Mouse (Mus musculus): Measurements from ENCODE around the gene Aloxe3. TPM values are rescaled to one million over a fixed set of nuclear protein-coding genes. Genes with fewer than 3 reads are reported as not detected.

Aloxe3 gene
- polyA plus RNA-seq, 1 experiment = 10.8 TPM

DNA sequence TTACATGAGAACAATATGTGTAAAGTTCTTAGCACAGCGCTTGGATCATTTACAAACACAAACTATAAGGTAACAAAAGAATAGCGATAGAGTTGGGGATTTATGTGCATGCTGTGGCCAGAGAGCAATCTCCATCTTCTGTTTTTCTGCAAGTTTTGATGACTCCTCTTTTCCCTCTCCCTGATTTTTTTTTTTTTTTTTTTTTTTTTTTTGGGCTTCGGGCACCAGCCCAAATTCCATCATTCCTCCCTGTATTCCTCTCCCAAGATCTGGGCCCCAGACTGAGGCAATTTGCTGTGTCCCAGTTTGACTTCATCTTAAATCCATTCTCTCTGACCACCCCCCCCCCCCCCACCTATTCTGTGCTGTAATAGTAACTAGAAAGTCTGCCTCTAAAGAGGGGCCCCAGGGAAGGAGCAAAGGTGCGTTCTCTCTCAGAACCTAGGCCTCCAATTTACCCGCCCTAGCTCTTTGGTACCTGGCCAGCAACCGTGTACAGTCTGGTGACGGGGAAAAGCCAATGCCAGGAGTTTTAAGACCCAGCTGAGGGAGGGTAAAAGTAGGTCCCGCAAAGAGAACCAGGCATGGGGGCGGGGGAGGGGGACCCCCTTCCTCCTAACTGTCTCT, 29.2 kb upstream of the Aloxe3 start:
- TF ChIP-seq CTCF (IDR thresholded peaks at IDR 0.05; ENCODE audit: borderline replicate concordance, insufficient read depth, low read depth, low read length) (no peak), POLR2A (IDR thresholded peaks at IDR 0.05; ENCODE audit: borderline replicate concordance, insufficient read depth, low read length) (no peak)
- H3K27me3 ChIP-seq (ENCODE audit: control insufficient read depth, insufficient read depth, low read length) = no peaks in the 10 kb centered on the region
- H3K4me1 ChIP-seq (ENCODE audit: control insufficient read depth, insufficient read depth, low read length) = peaks cover 22% of the 10 kb centered on the region
- H3K27ac ChIP-seq (ENCODE audit: insufficient read depth, low read length) = peak overlapping the region; percentile 85
- WGBS = 11% methylated on average over 9 of the region's 9 CpGs
- H3K4me3 ChIP-seq (replicated peaks; ENCODE audit: insufficient read depth, low read depth, low read length) = peak overlapping the region; percentile 83
- DNase-seq = no peak

DNA sequence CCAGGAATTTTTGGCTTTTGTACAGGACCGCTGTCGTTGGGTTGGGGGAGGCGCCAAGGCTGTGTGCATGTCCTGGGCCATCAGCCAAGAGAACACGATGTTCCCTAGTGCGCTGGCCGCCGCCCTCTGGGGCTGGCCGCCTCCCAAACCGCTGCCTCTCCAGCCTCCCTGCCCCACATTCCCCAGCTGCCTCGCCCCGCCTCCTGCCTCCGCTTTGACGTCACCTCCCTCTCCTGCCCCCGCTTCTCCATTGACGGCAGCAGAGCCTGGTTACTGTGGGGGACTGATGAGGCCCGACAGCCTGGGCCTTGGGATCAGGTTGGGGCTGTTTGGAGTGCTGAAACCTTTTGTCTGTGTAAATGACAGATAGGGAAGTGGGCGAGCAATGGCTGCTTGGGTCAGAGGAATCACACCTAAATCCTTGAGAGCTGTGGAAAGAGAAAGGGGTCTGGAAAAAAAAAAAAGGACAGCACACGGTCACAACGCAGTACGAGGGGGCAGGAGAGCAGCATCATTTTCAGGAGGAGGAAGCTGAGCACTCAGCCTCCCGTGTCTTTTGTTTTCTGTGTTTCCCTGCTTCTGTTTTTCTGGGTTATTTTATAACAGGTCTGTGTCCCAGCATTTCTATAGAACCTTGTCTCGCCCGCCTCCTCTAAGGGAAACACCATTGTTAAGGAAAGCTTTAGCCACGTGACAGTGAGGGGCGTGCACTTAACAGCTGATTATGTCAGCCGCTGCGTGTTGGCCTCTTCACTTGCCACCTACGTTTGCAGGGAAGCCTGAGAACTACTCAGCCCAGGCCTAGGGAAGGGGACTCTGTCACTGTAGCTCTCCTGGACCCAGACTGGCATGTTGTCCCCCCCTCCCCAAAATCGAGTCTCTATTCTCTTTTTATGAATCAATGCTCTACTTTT, 28.5 kb upstream of the Aloxe3 start:
- H3K27me3 ChIP-seq (ENCODE audit: control insufficient read depth, insufficient read depth, low read length) = no peaks in the 10 kb centered on the region
- 2% methylated on average over 29 of the region's 29 CpGs for WGBS
- TF ChIP-seq CTCF (IDR thresholded peaks at IDR 0.05; ENCODE audit: borderline replicate concordance, insufficient read depth, low read depth, low read length) (no peak), POLR2A (IDR thresholded peaks at IDR 0.05; ENCODE audit: borderline replicate concordance, insufficient read depth, low read length) (peak; percentile 40; the same call in 1 of the 2 replicates)
- peaks cover 29% of the 10 kb centered on the region for H3K4me1 ChIP-seq (ENCODE audit: control insufficient read depth, insufficient read depth, low read length)
- peak; percentile 92 for DNase-seq
- H3K27ac ChIP-seq (ENCODE audit: insufficient read depth, low read length) = peak overlapping the region; percentile 85
- H3K4me3 ChIP-seq (replicated peaks; ENCODE audit: insufficient read depth, low read depth, low read length) = peak overlapping the region; percentile 54

DNA sequence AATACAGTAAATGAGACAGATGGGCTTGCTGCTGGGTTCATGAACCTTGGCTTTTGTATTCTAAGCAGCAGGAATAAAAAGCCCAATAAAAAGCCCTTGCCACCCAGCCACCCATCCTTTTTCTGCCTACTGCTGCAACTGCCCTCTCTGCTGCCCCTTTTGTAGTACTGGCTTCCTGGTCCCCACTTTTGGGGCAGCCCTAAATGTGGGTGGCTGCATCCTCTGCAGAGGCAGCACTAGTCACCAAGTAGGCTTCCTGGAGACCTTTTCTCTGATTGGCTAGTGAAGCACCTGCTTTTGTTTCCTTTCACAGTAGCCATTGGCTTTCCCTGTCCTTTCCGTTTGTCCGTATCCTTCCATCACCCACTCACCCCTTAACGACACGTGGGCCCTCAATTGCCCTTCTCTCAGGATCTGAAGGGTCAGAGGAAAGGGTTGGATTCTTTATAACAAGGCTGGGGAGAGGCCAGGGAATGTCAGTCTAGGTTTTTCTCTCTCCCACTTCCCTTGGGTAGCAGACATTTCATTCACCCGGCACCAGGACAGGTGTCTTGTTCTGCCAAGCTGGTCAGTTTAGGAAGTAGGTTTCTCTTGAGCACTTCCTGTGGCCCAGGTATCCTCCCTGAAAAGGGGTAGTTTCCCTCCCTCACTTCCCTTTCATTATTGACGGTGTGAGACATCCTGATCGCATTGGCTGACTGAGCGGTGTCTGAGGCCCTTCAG, 27.5 kb upstream of the Aloxe3 start:
- TF ChIP-seq POLR2A (IDR thresholded peaks at IDR 0.05; ENCODE audit: borderline replicate concordance, insufficient read depth, low read length) (0 out of 2 replicates have a peak, but pooled peaks have one; percentile 72), CTCF (IDR thresholded peaks at IDR 0.05; ENCODE audit: borderline replicate concordance, insufficient read depth, low read depth, low read length) (no peak)
- DNase-seq = no peak
- Histone ChIP-seq H3K4me1 (ENCODE audit: control insufficient read depth, insufficient read depth, low read length) (peaks cover 37% of the 10 kb centered on the region), H3K27me3 (ENCODE audit: control insufficient read depth, insufficient read depth, low read length) (no peaks in the 10 kb centered on the region), H3K27ac (ENCODE audit: insufficient read depth, low read length) (peak overlapping the region; percentile 85), H3K4me3 (replicated peaks; ENCODE audit: insufficient read depth, low read depth, low read length) (peak overlapping the region; percentile 90)
- WGBS = 15% methylated on average over 8 of the region's 8 CpGs

DNA sequence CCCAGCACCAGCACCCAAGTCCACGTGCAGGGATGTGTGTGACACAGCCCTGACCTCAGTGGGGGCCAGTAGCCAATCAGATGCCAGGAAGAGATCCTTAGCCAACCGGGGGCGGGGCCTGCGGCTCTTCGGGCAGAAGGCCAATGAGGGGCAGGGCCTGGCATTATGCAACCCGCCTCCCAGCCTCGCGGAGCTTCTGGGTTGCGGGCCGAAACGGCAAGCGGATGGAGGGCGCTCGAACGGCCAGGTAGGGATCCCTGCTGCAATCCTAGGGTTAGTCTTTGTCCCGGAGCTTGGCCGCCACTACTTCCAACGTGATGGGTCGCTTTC, 27.0 kb upstream of the Aloxe3 start:
- TF ChIP-seq POLR2A (IDR thresholded peaks at IDR 0.05; ENCODE audit: borderline replicate concordance, insufficient read depth, low read length) (peak; percentile 78; the same call in 1 of the 2 replicates), CTCF (IDR thresholded peaks at IDR 0.05; ENCODE audit: borderline replicate concordance, insufficient read depth, low read depth, low read length) (no peak)
- 0% methylated on average over 19 of the region's 19 CpGs for WGBS
- peak overlapping the region; percentile 90 for H3K4me3 ChIP-seq (replicated peaks; ENCODE audit: insufficient read depth, low read depth, low read length)
- H3K4me1 ChIP-seq (ENCODE audit: control insufficient read depth, insufficient read depth, low read length) = peaks cover 41% of the 10 kb centered on the region
- H3K27me3 ChIP-seq (ENCODE audit: control insufficient read depth, insufficient read depth, low read length) = no peaks in the 10 kb centered on the region
- peak; percentile 99 to 100 for DNase-seq
- H3K27ac ChIP-seq (ENCODE audit: insufficient read depth, low read length) = peak overlapping the region; percentile 99

DNA sequence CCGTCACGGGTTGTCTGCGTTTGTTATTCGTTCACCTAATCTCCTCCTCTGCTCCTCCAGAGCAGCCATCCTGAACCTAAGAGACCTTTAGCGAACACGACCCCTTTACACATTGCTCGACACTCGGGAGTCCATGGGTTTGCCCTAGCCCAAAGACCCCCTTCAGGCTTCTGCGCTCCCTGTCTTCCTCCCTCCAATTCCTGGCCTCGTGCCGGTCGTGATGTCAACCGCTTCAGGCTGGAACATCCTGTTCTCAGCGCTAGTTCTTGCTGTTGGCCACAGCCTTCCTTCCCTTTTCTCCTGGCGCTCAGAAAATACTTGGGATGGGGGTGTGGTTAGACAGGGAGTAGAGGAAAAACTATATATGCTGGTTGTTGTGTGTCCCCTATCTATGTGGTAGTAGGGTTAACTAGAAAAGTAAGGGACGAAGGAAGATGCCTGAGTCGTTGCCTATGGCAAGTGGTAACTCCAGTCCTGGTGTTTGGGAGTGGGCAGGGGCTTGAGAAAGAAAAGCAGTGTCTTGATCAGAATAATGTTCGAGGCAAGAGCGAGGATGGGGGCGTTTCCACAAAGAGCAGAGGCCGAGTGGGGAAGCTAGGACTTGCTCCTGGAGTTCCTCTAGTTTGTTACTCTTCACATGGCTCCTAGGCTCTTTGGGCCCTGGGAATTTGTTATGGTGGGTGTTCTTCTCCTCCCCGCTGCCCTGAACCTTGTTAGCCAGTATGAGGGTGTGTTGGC, 26.4 kb upstream of the Aloxe3 start:
- H3K27me3 ChIP-seq (ENCODE audit: control insufficient read depth, insufficient read depth, low read length) = no peaks in the 10 kb centered on the region
- DNase-seq = peak; percentile 82 to 83
- peak overlapping the region; percentile 99 for H3K27ac ChIP-seq (ENCODE audit: insufficient read depth, low read length)
- TF ChIP-seq CTCF (IDR thresholded peaks at IDR 0.05; ENCODE audit: borderline replicate concordance, insufficient read depth, low read depth, low read length) = 0 out of 2 replicates have a peak, but pooled peaks have one; percentile 4
- no peak for TF ChIP-seq POLR2A (IDR thresholded peaks at IDR 0.05; ENCODE audit: borderline replicate concordance, insufficient read depth, low read length)
- under 1% methylated on average over 22 of the region's 22 CpGs for WGBS
- H3K4me1 ChIP-seq (ENCODE audit: control insufficient read depth, insufficient read depth, low read length) = peaks cover 46% of the 10 kb centered on the region
- peak overlapping the region; percentile 90 for H3K4me3 ChIP-seq (replicated peaks; ENCODE audit: insufficient read depth, low read depth, low read length)

DNA sequence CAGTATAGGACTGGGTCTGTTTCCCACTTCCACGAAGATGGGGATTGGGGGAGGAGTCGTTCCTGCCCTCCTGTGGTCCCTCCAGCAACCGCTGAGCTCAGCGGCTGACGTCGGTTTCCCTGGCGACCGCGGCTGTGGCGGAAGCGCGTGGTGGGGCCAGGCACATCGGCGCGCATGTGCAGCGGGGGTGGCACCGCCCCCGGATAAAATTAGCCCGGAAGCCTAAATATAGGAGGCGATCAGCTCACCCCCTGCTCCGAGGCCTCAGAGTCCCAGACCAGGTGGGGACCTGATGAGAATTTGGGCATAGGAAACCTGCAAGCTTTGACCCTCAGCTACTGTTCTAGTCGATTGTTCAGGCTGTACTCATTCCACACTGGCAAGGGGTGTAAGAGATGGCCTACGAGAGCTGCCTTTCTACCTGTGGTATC, 25.8 kb upstream of the Aloxe3 start:
- Histone ChIP-seq H3K27me3 (ENCODE audit: control insufficient read depth, insufficient read depth, low read length) (no peaks in the 10 kb centered on the region), H3K4me3 (replicated peaks; ENCODE audit: insufficient read depth, low read depth, low read length) (peak overlapping the region; percentile 90), H3K4me1 (ENCODE audit: control insufficient read depth, insufficient read depth, low read length) (peaks cover 49% of the 10 kb centered on the region), H3K27ac (ENCODE audit: insufficient read depth, low read length) (peak overlapping the region; percentile 99)
- DNase-seq = peak; percentile 93 to 96
- TF ChIP-seq CTCF (IDR thresholded peaks at IDR 0.05; ENCODE audit: borderline replicate concordance, insufficient read depth, low read depth, low read length) (no peak), POLR2A (IDR thresholded peaks at IDR 0.05; ENCODE audit: borderline replicate concordance, insufficient read depth, low read length) (peak; percentile 59; the same call in 1 of the 2 replicates)
- 1% methylated on average over 23 of the region's 23 CpGs for WGBS

All from cerebellum, adult 2 months (tissue).